Mouse (Mus musculus) thymus, postnatal 0 days (tissue): ENCODE measurements around the gene Cfap299. TPM values are rescaled to one million over a fixed set of nuclear protein-coding genes. Genes with fewer than 3 reads are reported as not detected.

Experiments used
- DNase-seq: peaks from one replicate; pipeline ENCODE4 v3.0.0-alpha.2; 2015; ENCODE audit warnings: low spot score
- polyA plus RNA-seq: library from polyadenylated mRNA; unstranded; fragments of >200 nt; fragmentation: Nextera tagmentation; extraction: Ambion mirVana; gene quantifications from 2 replicates; pipeline ENCODE4 v1.2.1, GENCODE M21; 2015

The Cfap299 gene
- polyA plus RNA-seq, 1 experiment from 2014 or later: 0.55 TPM

GRCm38 (mm10) chr5:98376058-98376798, 47.1 kb downstream of the Cfap299 start:
- no peak for DNase-seq

GRCm38 (mm10) chr5:98376799-98377090, 47.6 kb downstream of the Cfap299 start:
- DNase-seq: no peak

DNA sequence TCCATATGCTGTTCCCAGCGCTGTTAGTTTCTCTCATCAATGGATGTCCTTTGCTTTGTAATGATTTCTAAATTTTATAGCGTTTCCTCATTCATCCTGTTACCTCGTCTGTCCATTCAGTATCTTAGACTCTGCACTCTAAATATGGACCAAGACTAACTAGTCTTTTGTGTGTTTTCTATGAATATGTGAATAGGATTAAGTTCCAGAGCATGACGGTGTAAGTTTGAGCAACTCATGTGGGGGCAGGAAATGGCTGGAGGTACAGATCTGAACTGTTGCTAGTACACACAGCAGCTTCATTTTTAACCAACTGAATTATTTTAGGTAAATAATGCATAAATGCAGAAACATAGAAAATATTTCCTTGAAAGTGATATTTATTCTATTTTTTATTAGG, 51.3 kb downstream of the Cfap299 start:
- DNase-seq: no peak

DNA sequence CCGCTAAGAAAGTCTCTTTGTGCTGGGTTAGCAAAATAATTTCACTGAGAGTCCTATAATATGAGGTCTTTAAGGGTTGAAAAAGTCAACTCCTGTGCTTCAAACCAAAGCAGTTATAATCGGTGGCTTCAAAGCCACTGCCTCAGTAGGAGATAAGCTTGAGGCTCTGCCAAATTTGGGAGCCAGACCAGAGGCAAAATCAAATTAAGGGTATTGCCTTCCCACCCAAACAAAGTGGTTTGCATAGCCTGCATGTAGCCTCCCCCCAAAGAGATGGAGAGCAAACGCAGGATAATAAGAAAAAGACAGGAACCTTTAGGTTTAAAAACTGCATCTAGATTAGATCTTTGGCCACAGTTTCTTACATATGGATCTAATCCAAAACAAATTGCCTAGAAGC, 58.0 kb downstream of the Cfap299 start:
- no peak for DNase-seq

DNA sequence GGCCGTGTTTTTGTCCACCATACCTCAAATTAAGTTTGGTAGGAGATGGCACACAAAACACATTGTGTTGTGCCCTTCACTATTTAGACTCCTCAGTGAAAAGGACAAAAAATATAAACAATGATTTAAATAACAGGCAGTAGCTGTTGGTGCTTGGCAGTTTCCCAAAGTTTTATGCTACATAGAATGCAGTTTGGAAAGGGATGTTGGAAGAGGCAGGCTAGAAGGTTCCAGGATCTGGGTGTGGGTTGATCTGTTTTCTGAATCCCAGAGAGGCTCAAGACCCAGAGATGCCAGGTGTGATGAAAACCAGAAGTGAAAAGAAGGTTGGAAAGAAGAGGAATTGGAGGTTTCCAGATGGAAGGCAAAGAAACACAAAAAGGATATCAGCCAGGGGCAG, 73.1 kb downstream of the Cfap299 start:
- no peak for DNase-seq

GRCm38 (mm10) chr5:98410060-98410459, 81.0 kb downstream of the Cfap299 start:
- no peak for DNase-seq

DNA sequence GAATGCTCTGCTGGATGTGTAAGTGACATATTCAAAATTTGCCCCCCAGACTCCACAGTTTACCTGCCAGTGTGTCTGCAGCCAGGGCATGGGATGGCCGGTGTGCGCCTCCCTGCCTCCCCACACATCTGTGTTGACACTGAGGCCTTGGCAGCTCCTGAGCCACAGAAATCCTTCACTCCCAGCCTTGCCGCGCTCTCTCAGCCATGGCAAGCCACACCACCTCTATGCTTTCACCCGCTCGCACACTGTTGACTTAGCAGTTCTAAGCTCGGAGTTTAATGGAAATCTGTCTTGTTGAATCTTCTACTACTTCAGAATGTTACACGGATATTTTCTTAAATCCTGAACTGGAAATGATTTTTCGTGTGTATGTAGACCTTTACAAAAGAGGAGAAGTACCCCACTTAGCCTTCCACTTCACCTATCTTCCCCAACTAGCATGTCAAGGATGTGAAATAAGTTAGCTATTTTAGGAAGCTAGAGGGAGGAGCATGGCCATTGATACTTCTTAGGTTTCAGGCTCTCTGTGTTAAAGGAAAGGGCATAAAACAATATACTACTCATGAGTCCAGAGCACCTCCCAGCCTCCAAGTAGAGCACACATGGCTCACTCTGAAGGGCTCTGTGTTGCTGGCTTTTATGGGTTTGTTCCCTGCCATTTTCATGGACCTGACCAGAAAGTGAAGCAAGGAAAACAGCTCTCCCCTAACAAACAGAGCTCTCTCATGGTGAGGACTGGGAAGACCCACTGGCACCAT, 87.5 kb downstream of the Cfap299 start:
- no peak for DNase-seq

DNA sequence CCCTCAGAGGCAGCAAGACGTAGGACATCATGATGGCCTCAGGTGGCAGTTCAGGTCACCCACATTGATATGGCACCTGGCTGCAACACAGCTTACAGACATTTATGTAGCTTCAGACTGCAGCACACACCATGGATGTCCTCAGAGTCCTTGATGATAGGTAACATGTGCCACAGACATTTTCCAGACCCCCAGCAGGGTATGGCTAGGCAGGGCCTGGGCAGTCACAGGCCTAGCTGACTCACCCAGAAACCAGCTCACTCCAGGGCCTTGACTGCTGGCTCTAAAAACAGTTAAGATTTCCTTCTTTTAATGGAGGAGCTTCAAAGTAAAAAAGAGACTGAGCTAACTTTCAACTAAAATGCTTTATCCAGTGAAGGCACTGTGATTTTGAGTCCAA, 95.9 kb downstream of the Cfap299 start:
- DNase-seq: no peak

DNA sequence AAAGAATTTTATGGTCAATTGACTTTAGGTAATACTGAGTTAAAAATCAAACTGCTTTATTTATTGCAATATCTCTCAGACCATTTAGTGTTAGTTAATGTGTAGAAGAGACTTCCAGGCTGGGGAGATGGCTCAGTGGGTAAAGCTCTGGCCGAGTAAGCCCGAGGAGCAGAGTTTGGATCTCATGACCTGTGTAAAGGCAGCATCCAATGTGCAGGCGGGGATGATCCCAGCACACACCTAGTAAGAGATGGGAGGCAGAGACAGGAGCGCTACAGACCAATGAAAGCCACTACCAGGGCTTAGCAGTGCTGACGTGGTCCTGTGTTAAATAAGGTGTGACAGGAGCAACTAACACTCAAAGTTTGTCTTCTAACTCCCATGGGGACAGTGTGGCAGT, 97.0 kb downstream of the Cfap299 start:
- DNase-seq: no peak

- no peak for DNase-seq
These were observed 101.0 kb downstream of the Cfap299 start for GRCm38 (mm10) chr5:98430060-98430459.

GRCm38 (mm10) chr5:98438686-98439085, 109.6 kb downstream of the Cfap299 start:
- no peak for DNase-seq

- DNase-seq: no peak
These were observed 117.8 kb downstream of the Cfap299 start for GRCm38 (mm10) chr5:98446771-98447462.

DNA sequence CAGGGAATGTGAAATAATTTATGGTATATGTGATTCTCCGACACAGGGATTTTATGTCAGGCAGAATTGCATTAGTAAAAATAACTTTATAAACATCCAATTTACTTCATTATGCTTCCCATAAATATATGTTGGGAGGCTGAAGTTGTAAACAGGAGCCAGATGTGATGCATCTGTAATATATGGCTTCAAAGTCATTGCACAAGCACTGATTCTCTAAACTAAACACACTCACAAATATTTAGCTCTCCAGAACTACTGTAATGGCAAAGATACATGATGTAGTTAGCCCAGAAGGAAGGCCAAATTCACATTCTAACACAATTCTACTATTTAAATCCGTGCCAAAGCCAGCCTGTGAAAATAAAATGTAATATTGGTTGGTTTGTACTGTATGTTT, 120.8 kb downstream of the Cfap299 start:
- no peak for DNase-seq

DNA sequence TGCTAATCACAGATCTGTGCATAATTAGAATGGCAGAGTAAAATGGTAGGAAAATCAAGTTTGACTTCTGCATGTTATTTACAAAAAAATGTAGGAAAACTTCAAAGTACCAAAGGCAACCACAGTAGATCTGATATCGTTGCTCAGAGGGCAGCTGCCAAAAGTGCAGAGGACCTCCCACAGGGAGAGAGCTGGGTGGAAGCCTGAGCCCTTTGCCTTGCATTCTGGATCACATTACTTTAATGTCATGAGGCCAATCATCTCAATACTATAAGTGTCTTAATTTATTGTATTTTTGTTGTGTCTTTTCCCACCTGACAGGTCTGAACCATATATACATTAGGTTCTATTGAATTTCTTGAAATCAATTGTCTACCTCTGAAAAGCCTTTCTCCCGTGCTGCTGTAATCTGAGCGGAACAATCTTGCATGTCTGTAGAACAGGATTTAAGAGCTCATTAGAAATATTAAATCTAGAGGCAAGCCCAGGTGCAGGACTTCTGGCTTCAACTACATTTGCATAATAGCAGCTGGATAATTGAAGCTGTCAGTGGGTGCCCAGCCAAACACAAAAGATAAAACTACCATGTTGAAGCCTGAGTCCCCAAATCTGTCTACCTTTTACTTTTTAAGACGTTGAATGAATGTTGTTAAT, 137.9 kb downstream of the Cfap299 start:
- no peak for DNase-seq

DNA sequence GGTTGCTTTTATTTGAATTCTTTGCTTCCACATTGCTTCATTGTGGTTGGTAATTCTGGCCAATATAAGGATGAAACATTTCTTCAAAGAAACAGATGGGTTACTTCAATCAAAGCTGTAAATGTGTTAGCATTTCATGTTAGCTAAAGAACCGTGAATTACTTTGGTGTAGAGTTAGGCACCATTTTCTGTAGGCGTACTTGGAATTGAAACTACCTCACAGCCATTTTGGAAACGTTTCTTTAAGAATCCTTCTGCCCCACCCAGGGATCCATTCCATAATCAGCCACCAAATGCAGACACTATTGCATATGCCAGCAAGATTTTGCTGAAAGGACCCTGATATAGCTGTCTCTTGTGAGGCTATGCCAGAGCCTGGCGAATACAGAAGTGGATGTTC, 140.9 kb downstream of the Cfap299 start:
- DNase-seq: no peak

DNA sequence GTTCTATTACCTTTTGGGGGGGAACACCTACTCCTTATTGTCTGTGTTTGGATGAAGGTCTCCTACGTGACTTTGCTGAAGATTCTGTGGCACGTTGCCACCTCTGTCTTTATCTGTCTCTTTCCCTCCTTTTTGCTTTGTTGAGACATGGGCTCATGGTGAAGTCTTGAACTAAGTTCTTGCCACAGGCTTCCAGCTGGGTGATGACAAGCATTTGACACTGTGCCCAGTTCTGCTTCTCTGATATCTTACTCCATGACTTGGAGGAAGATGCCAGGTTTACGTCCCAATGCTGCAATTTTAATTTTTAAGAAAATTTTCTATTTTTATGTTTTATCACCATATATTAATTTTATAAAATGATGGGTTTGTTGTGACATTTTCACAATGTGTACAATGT, 147.4 kb downstream of the Cfap299 start:
- DNase-seq: no peak

DNA sequence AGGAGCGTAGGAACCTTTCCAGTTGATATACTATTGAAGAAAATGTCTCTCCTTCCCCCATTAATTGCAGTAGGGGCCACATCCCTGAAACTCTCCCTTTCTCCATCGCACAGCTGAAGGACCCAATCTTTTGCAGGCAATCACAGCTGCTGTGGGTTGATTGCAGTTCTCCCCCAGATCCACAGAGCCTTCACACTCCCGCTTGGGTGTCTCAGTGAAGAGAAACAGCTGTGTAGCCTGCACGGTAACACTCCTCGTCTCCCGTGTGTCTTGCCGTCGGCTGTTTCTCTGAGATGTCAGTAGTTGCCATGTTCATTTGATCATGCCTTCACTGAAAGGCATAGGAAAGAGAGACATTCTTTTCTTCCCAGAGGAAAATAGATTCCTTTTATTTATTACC, 148.2 kb downstream of the Cfap299 start:
- DNase-seq: no peak

GRCm38 (mm10) chr5:98483507-98483906, 154.4 kb downstream of the Cfap299 start:
- DNase-seq: no peak

- no peak for DNase-seq
These were observed 156.1 kb downstream of the Cfap299 start for GRCm38 (mm10) chr5:98485189-98485588.

DNA sequence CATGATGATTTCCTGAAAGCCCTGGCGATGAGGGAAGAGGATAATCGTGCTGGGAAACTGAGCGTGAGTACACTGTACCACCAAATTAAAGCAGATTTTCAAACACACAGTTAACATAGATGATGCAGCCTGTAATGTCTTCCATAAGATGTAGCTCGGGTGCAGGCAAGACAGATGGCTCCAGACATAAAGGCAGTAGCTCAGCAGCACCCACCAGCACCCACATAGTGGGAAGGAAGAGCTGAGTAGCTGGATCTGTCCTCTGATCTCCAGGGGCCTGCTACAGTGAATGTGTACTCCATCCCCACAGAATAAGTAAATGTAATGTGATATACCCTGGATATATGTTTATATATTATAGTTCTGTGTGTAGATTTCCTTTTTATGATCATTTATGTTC, 169.2 kb downstream of the Cfap299 start:
- DNase-seq: no peak

DNA sequence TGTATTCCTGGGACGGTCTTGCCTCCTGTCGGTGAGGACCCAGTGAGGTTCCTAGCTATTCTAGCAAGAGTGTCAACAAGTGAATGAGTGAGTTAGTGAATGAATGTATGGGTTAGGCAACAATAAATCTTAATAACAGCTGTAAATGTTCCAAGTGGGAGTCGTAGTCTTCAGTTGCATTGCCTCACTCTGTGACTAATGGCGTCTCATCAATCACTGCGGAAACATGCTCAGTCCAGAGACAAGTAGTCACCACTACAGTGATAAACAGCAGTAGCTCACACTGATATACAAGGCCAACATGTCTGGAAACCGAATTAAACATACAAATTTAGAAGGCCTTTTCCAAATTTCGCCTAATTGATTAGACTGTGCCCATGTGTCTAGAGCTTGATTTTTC, 187.1 kb downstream of the Cfap299 start:
- no peak for DNase-seq

DNA sequence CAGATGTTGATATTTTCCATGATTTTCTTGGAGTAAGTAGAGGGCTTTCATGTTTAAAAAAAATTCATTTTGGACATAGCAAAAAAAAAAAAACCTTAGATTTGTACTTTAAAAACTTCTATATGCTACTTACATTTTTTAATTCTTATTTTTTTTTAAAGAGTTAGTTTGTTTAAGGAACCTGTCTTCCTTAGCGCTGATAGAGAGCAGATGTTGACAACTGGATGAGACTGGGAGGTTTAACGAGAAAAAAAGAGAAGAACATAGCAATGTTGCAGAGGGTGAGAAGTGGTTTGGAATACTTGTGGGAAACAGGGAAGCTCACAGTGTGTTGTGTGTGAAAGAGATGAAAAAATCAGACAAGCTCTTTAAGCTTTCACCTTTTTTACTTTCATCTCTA, 191.0 kb downstream of the Cfap299 start:
- no peak for DNase-seq
